Mouse (Mus musculus) ovary, adult 10 weeks (tissue): ENCODE data around the gene Cxcl13. TPM values are rescaled to one million over a fixed set of nuclear protein-coding genes. Genes with fewer than 3 reads are reported as not detected.

Experiments used
- polyA plus RNA-seq: library from polyadenylated mRNA; stranded (reverse); fragments of 350-450 nt; fragmentation: Illumina TruSeq; extraction: RNeasy Lipid Tissue Mini Kit (QIAGEN cat#74804); gene quantifications from one replicate; pipeline ENCODE4 v1.2.3, GENCODE M21; 2014

Gene Cxcl13
- 18.3 TPM for polyA plus RNA-seq

GRCm38 (mm10) chr5:95956651-95957050, at the start of gene Cxcl13:
TSS of gene Cxcl13 (plus strand) at chr5:95956951.

Other genes with a start within 250 kb of the Cxcl13 start
- gene Gm7978, start 220.8 kb upstream of the Cxcl13 start, polyA plus RNA-seq, result not detected
- not detected for gene Gm7982, start 214.9 kb upstream of the Cxcl13 start, polyA plus RNA-seq
- 14.3 TPM for gene E330014E10Rik, start 181.0 kb upstream of the Cxcl13 start, polyA plus RNA-seq
- gene Cnot6l, start 207.2 kb downstream of the Cxcl13 start, polyA plus RNA-seq, result 221 TPM